Mouse (Mus musculus): ENCODE results near the gene Tmem45a2. TPM values are rescaled to one million over a fixed set of nuclear protein-coding genes. Genes with fewer than 3 reads are reported as not detected.

The Tmem45a2 gene
- 0.08 TPM in 1 of 2 replicates, not detected in the other for polyA plus RNA-seq (2015; fragmentation: Nextera tagmentation; extraction: Ambion mirVana)

- Histone ChIP-seq H3K9me3 (no peaks in the 10 kb centered on the region), H3K36me3 (no peaks in the 10 kb centered on the region), H3K27me3 (no peaks in the 10 kb centered on the region), H3K27ac (no peak within 1 kb of the TSS), H3K4me1 (no peaks in the 10 kb centered on the region), H3K4me2 (replicated peaks) (no peak within 1 kb of the TSS), H3K4me3 (no peak within 1 kb of the TSS), H3K9ac (no peak within 1 kb of the TSS)
- WGBS: 94% methylated on average over 5 of the region's 5 CpGs
- ATAC-seq (ENCODE audit: low FRiP score, low read depth): no peak
Measured at GRCm38 (mm10) chr16:57071132-57071639, at the start of gene Tmem45a2. Gene Tmem45a2, minus strand, starts transcription at chr16:57071372.

- Histone ChIP-seq H3K27ac (no peak overlapping the region), H3K9ac (no peak overlapping the region), H3K4me3 (no peak overlapping the region), H3K27me3 (no peaks in the 10 kb centered on the region), H3K36me3 (no peaks in the 10 kb centered on the region), H3K9me3 (no peaks in the 10 kb centered on the region), H3K4me1 (peaks cover 2% of the 10 kb centered on the region), H3K4me2 (replicated peaks) (no peak overlapping the region)
- no peak for ATAC-seq (ENCODE audit: low FRiP score, low read depth)
- WGBS: 82% methylated on average over 2 of the region's 2 CpGs
Measured at GRCm38 (mm10) chr16:57117562-57117961, 46.4 kb upstream of the Tmem45a2 start.

- H3K4me3 ChIP-seq: no peak overlapping the region
- H3K9me3 ChIP-seq: no peaks in the 10 kb centered on the region
- no peaks in the 10 kb centered on the region for H3K4me1 ChIP-seq
- H3K36me3 ChIP-seq: no peaks in the 10 kb centered on the region
- ATAC-seq (ENCODE audit: low FRiP score, low read depth): no peak
- H3K27me3 ChIP-seq: no peaks in the 10 kb centered on the region
- no peak overlapping the region for H3K27ac ChIP-seq
- no peak overlapping the region for H3K4me2 ChIP-seq (replicated peaks)
- H3K9ac ChIP-seq: no peak overlapping the region
Measured at GRCm38 (mm10) chr16:57116066-57116465, 44.9 kb upstream of the Tmem45a2 start.

- Histone ChIP-seq H3K27me3 (0 out of 2 replicates have a peak, but pooled peaks cover 3% of the 10 kb centered on the region), H3K4me1 (no peaks in the 10 kb centered on the region), H3K9ac (no peak overlapping the region), H3K4me3 (no peak overlapping the region), H3K4me2 (replicated peaks) (no peak overlapping the region), H3K36me3 (no peaks in the 10 kb centered on the region), H3K27ac (no peak overlapping the region), H3K9me3 (no peaks in the 10 kb centered on the region)
- ATAC-seq (ENCODE audit: low FRiP score, low read depth): no peak
- 80% methylated on average over 5 of the region's 5 CpGs for WGBS
Measured at GRCm38 (mm10) chr16:57106185-57106960, 35.2 kb upstream of the Tmem45a2 start.

GRCm38 (mm10) chr16:57101174-57101573 lies 30.0 kb upstream of the Tmem45a2 start:
- ATAC-seq (ENCODE audit: low FRiP score, low read depth): no peak
- Histone ChIP-seq H3K9me3 (no peaks in the 10 kb centered on the region), H3K36me3 (no peaks in the 10 kb centered on the region), H3K4me1 (no peaks in the 10 kb centered on the region), H3K9ac (no peak overlapping the region), H3K4me2 (replicated peaks) (no peak overlapping the region), H3K27ac (no peak overlapping the region), H3K4me3 (no peak overlapping the region), H3K27me3 (0 out of 2 replicates have a peak, but pooled peaks cover 3% of the 10 kb centered on the region)
- 90% methylated on average over 1 of the region's 1 CpGs for WGBS

- Histone ChIP-seq H3K9me3 (no peaks in the 10 kb centered on the region), H3K4me1 (no peaks in the 10 kb centered on the region), H3K4me2 (replicated peaks) (no peak overlapping the region), H3K36me3 (no peaks in the 10 kb centered on the region), H3K4me3 (no peak overlapping the region), H3K9ac (no peak overlapping the region), H3K27ac (no peak overlapping the region), H3K27me3 (no peaks in the 10 kb centered on the region)
- 82% methylated on average over 5 of the region's 5 CpGs for WGBS
- no peak for ATAC-seq (ENCODE audit: low FRiP score, low read depth)
Measured at GRCm38 (mm10) chr16:57099572-57100237, 28.5 kb upstream of the Tmem45a2 start.

- H3K4me2 ChIP-seq (replicated peaks): no peak overlapping the region
- no peak overlapping the region for H3K27ac ChIP-seq
- H3K36me3 ChIP-seq: no peaks in the 10 kb centered on the region
- no peaks in the 10 kb centered on the region for H3K27me3 ChIP-seq
- no peak overlapping the region for H3K9ac ChIP-seq
- no peaks in the 10 kb centered on the region for H3K4me1 ChIP-seq
- WGBS: 56% methylated on average over 7 of the region's 7 CpGs
- H3K9me3 ChIP-seq: no peaks in the 10 kb centered on the region
- H3K4me3 ChIP-seq: no peak overlapping the region
- ATAC-seq (ENCODE audit: low FRiP score, low read depth): no peak
Measured at GRCm38 (mm10) chr16:57098468-57099144, 27.4 kb upstream of the Tmem45a2 start.

GRCm38 (mm10) chr16:57092911-57093605 lies 21.9 kb upstream of the Tmem45a2 start:
- Histone ChIP-seq H3K4me3 (no peak overlapping the region), H3K9me3 (no peaks in the 10 kb centered on the region), H3K27me3 (no peaks in the 10 kb centered on the region), H3K4me2 (replicated peaks) (no peak overlapping the region), H3K9ac (no peak overlapping the region), H3K27ac (no peak overlapping the region), H3K4me1 (no peaks in the 10 kb centered on the region), H3K36me3 (no peaks in the 10 kb centered on the region)
- WGBS: 66% methylated on average over 6 of the region's 6 CpGs
- ATAC-seq (ENCODE audit: low FRiP score, low read depth): no peak

- Histone ChIP-seq H3K9ac (no peak overlapping the region), H3K27me3 (no peaks in the 10 kb centered on the region), H3K9me3 (no peaks in the 10 kb centered on the region), H3K4me3 (no peak overlapping the region), H3K4me2 (replicated peaks) (no peak overlapping the region), H3K36me3 (no peaks in the 10 kb centered on the region), H3K4me1 (no peaks in the 10 kb centered on the region), H3K27ac (no peak overlapping the region)
- 0 out of 2 replicates have a peak, but pooled peaks have one; percentile 73 for ATAC-seq (ENCODE audit: low FRiP score, low read depth)
- WGBS: 53% methylated on average over 4 of the region's 4 CpGs
Measured at GRCm38 (mm10) chr16:57092460-57092859, 21.3 kb upstream of the Tmem45a2 start.

- H3K4me2 ChIP-seq (replicated peaks): no peak overlapping the region
- H3K9ac ChIP-seq: no peak overlapping the region
- no peaks in the 10 kb centered on the region for H3K4me1 ChIP-seq
- no peaks in the 10 kb centered on the region for H3K27me3 ChIP-seq
- 77% methylated on average over 4 of the region's 4 CpGs for WGBS
- no peak for ATAC-seq (ENCODE audit: low FRiP score, low read depth)
- no peaks in the 10 kb centered on the region for H3K36me3 ChIP-seq
- no peak overlapping the region for H3K4me3 ChIP-seq
- no peaks in the 10 kb centered on the region for H3K9me3 ChIP-seq
- no peak overlapping the region for H3K27ac ChIP-seq
Measured at GRCm38 (mm10) chr16:57079577-57079976, 8.4 kb upstream of the Tmem45a2 start.

GRCm38 (mm10) chr16:57075986-57076385 lies 4.8 kb upstream of the Tmem45a2 start:
- Histone ChIP-seq H3K4me2 (replicated peaks) (no peak overlapping the region), H3K4me1 (no peaks in the 10 kb centered on the region), H3K9ac (no peak overlapping the region), H3K36me3 (no peaks in the 10 kb centered on the region), H3K27ac (no peak overlapping the region), H3K27me3 (no peaks in the 10 kb centered on the region), H3K4me3 (no peak overlapping the region), H3K9me3 (no peaks in the 10 kb centered on the region)
- 76% methylated on average over 7 of the region's 7 CpGs for WGBS
- no peak for ATAC-seq (ENCODE audit: low FRiP score, low read depth)
